Mouse (Mus musculus) bone marrow, adult 2 months (tissue): ENCODE data around the gene Bank1.

ENCODE experiments used
- CTCF ChIP-seq: fragments of 200-500 bp; IDR thresholded peaks from 2 replicates; pipeline ENCODE4 v1.5.1; 2011; ENCODE audit warnings: low read length, control low read depth; ENCODE audit not compliant: control insufficient read depth, insufficient read depth
- POLR2A ChIP-seq: fragments of 200-500 bp; IDR thresholded peaks from 2 replicates; pipeline ENCODE4 v1.6.1; 2011; ENCODE audit warnings: low read depth, mild to moderate bottlenecking, control low read depth, low read length, borderline replicate concordance; ENCODE audit not compliant: control insufficient read depth

GRCm38 (mm10) chr3:136050215-136050614 lies 275.7 kb downstream of the Bank1 start:
- TF ChIP-seq POLR2A (no peak), CTCF (no peak)
